Mouse (Mus musculus): Measurements from ENCODE around the gene Ankrd63.

- no peak for TF ChIP-seq CTCF (IDR thresholded peaks at IDR 0.05)
- no peak for TF ChIP-seq EP300 (IDR thresholded peaks at IDR 0.05)
Measured at GRCm38 (mm10) chr2:118729816-118730621, 26.3 kb upstream of the Ankrd63 start.
